Mouse (Mus musculus) c-Kit-positive CD71-positive TER-119-positive erythroid progenitor cells, embryonic 14.5 days (primary cell): ENCODE data around the gene Hist1h3d.
"Not testable (repeated sequence)": the region's sequence is repeated elsewhere in the genome, so short reads cannot be mapped to it uniquely, and the experiment has no call there.

Experiments used
- DNase-seq: peaks from one replicate; pipeline ENCODE4 v3.0.0-alpha.2; 2013; ENCODE audit warnings: low spot score

The Hist1h3d gene

DNA sequence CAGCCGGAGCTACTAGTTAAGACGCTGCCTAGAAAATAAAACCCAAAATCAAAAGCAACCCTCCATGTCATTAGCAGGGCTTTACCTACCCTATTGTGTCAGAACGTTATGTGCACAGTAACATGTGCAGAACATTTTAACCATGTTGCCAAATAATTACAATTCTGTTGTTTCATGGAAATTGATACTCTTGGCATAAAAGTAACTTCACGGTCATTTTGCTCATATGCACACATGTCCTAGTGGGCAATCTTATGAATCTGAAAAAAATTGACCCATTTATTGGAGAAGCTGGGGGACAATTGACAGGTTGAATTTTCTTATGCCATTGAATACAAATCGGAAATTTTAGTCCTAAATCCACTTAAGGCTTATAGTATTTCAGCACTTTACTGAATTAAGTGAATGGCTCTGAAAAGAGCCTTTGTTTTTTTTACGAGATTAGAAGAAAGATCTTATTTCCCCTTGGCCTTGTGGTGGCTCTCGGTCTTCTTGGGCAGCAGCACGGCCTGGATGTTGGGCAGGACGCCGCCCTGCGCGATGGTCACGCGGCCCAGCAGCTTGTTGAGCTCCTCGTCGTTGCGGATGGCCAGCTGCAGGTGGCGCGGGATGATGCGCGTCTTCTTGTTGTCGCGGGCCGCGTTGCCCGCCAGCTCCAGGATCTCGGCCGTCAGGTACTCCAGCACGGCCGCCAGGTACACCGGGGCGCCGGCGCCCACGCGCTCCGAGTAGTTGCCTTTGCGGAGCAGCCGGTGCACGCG, 5.1 kb upstream of the Hist1h3d start:
- not testable (repeated sequence) for DNase-seq

DNA sequence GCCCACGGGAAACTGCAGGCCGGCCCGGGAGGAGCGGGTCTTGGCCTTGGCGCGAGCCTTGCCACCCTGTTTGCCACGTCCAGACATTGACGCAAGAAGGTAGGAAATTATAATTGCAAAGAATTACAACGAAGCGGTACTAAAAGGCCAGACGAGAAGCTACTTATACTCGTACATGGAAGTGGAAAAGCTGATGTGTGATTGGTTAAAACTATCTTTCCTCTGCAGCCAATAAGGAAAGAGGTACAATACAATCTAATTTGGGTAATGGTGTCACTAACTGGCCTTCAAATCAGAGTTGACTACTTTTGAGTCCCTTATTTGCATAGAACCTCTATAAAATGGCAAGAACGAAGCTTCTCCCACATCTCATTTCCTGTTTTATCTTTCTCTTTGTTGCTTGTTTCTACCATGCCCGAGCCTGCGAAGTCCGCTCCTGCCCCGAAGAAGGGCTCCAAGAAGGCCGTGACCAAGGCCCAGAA, 4.5 kb upstream of the Hist1h3d start, which contains the start of the genes Hist1h2ae and Hist1h2bg:
Gene Hist1h2ae, minus strand, starts transcription at position 199 of the 482 bp plus-strand sequence.
Gene Hist1h2bg, plus strand, starts transcription at position 375 of the 482 bp plus-strand sequence.
- DNase-seq = peak; percentile 97

DNA sequence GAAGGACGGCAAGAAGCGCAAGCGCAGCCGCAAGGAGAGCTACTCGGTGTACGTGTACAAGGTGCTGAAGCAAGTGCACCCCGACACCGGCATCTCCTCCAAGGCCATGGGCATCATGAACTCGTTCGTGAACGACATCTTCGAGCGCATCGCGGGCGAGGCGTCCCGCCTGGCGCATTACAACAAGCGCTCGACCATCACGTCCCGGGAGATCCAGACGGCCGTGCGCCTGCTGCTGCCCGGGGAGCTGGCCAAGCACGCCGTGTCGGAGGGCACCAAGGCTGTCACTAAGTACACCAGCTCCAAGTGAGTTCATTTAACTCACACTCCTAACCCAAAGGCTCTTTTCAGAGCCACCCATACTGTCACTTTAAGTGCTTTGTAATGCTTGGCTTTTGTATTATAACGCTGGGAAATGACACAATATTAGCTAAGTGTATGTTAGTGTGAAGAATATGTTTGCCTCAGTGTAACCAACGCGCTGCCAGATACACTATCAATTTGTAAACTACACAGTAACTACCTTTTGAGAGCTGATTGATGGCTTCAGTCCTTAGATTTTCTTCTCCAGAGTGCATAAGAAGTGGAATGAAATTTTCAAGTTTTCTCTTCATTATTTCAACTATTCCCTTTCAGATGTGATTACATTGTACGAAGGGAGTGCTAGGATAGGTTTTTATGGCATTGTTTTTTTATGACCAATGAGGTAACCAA, 3.9 kb upstream of the Hist1h3d start:
- DNase-seq = peak; percentile 76

- no peak for DNase-seq
These were observed 3.1 kb upstream of the Hist1h3d start for GRCm38 (mm10) chr13:23572218-23573033.

- not testable (repeated sequence) for DNase-seq
These were observed 2.3 kb upstream of the Hist1h3d start for GRCm38 (mm10) chr13:23573034-23573897.

GRCm38 (mm10) chr13:23573898-23574524, 1.6 kb upstream of the Hist1h3d start, which contains the start of the genes Hist1h2bf and Hist1h2ad:
Gene Hist1h2bf, minus strand, starts transcription at chr13:23574196.
Gene Hist1h2ad, plus strand, starts transcription at chr13:23574381.
- peak; percentile 99 for DNase-seq

- peak; percentile 60 for DNase-seq
These were observed 905 bp upstream of the Hist1h3d start for GRCm38 (mm10) chr13:23574546-23575170.

DNA sequence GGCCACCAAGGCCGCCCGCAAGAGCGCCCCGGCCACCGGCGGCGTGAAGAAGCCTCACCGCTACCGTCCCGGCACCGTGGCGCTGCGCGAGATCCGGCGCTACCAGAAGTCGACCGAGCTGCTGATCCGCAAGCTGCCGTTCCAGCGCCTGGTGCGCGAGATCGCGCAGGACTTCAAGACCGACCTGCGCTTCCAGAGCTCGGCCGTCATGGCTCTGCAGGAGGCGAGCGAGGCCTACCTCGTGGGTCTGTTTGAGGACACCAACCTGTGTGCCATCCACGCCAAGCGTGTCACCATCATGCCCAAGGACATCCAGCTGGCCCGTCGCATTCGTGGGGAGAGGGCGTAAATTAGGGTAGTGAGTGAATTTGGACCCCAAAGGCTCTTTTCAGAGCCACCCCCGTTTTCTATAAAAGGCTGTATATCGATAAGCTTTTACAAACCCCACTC, 326 bp downstream of the Hist1h3d start:
- DNase-seq = not testable (repeated sequence)

GRCm38 (mm10) chr13:23576351-23576881, 853 bp downstream of the Hist1h3d start:
- DNase-seq = peak; percentile 68

GRCm38 (mm10) chr13:23576906-23577639, 1.5 kb downstream of the Hist1h3d start:
- peak; percentile 46 for DNase-seq

- DNase-seq = no peak
These were observed 2.3 kb downstream of the Hist1h3d start for GRCm38 (mm10) chr13:23577835-23578234.

GRCm38 (mm10) chr13:23581408-23582218, 6.0 kb downstream of the Hist1h3d start, which contains the start of gene Hist1h4d:
Gene Hist1h4d, plus strand, starts transcription at chr13:23581598.
- peak; percentile 98 for DNase-seq

DNA sequence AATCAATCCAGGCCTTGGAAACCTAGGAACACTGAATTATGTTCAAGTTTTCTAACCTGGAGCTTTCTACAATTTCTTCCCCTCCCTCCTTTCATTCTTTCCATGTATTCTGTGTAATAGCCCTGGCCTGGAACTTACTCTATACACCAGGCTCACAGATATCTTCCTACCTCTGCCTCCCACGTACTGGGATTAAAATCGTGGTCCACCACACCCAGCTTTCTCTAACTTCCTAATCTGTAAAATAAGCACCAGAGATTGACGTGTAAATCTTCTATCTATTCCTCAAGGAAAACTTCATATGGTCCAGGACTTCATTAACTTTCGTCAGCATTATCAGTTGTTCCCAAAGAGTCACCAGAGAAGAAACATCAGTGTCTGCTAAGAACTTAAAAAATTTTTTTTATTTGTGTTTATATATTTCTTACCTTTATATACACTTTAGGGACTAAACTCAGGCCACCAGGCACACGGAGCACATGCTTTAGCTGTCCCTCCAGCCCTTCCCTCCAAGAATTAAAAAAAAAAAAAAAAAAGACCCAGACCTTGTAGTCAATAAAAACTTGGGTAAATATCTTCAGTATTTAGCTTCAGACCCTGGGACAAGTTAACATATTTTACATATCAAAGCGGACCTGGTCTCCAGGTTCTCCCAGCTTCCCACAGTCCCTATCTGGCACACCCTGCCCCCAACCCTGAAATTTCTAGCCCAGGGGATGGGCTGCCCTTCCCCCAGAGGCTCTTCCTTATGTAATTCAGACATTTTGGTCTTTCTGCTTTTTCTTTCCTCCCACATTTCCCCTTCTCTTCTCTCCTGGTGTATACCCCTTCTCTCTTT, 6.9 kb downstream of the Hist1h3d start:
- DNase-seq = peak; percentile 75

DNA sequence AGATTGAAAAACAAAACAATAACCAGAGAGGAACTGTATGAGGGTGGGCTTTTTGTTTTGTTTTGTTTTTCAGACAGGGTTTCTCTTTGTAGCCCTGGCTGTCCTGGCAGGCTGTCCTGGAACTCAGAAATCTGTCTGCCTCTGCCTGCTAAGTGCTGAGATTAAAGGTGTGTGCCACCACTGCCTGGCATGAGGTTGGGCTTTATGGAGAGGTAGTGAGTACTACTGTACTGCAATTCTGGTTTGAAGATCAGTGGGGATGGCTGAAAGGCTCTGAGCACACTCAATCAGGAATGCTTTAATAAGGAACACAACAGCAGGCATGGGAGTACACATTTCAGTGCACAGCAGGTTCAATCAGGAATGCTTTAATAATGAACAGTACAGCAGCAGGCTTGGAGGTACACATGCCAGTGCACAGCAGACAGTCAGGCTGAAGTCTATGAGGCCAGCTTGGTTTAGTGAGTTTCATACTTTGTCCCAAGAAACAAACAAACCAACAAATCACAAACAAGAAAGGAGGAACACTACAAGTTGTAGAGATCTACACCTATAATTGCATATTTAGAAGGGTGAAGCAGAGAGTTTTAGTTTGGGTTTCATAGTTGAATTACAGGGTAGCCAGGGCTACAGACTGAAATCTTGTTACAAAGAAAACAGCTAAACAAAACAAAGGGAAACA, 8.0 kb downstream of the Hist1h3d start:
- DNase-seq = no peak

GRCm38 (mm10) chr13:23584331-23584730, 8.8 kb downstream of the Hist1h3d start:
- DNase-seq = peak; percentile 56

DNA sequence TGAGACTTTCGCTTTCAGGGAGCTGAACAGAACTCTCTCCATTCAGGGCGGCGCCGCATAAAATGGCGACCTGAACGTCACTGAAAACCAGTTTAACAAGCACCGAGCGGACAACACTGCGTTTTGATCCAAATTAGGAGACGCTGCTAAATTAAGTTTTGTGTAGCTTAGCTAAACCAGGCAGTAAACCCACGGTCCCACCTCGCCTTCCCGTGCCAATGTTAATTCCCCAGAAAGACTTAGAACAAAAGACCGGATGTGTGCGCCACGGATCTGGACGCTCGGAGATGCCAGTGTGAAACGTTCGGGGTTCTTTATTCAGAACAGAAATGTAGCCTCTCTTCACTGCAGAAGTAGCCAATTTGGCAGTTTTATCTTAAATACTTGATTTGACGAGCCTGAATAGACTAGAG, 9.5 kb downstream of the Hist1h3d start:
- peak; percentile 87 for DNase-seq
